Mouse (Mus musculus) stomach, embryonic 16.5 days (tissue): Measurements from ENCODE around the gene Prr5. TPM values are rescaled to one million over a fixed set of nuclear protein-coding genes. Genes with fewer than 3 reads are reported as not detected.
"Not testable (repeated sequence)": the region's sequence is repeated elsewhere in the genome, so short reads cannot be mapped to it uniquely, and the experiment has no call there.

Source experiments
- ATAC-seq: fragments of 200-750 bp; cut with Nextera tagmentation; 2 replicates; pipeline ENCODE4 v1.8.0; 2017; ENCODE audit warnings: moderate number of reproducible peaks, moderate TSS enrichment; ENCODE audit not compliant: insufficient read depth, low FRiP score
- H3K27ac ChIP-seq: fragments of 300-500 bp; sonication (generic); 2 replicates; pipeline ENCODE4 v1.5.1; 2014; ENCODE audit warnings: low read length
- H3K27me3 ChIP-seq: fragments of 300-500 bp; sonication (generic); 2 replicates; pipeline ENCODE4 v1.6.1; 2014; ENCODE audit warnings: low read length, control low read depth, mixed read lengths; ENCODE audit not compliant: control insufficient read depth, insufficient read depth
- H3K36me3 ChIP-seq: fragments of 300-500 bp; sonication (generic); 2 replicates; pipeline ENCODE4 v1.6.1; 2014; ENCODE audit warnings: low read length; ENCODE audit not compliant: control insufficient read depth, insufficient read depth
- H3K4me1 ChIP-seq: fragments of 300-500 bp; sonication (generic); 2 replicates; pipeline ENCODE4 v1.6.1; 2014; ENCODE audit warnings: low read length, control low read depth, mixed read lengths; ENCODE audit not compliant: control insufficient read depth, insufficient read depth
- H3K4me2 ChIP-seq: fragments of 300-500 bp; sonication (generic); 2 replicates; pipeline ENCODE4 v1.6.1; 2014; ENCODE audit warnings: low read depth, low read length, mixed read lengths
- H3K4me3 ChIP-seq: fragments of 300-500 bp; sonication (generic); replicated peaks from 2 replicates; pipeline ENCODE4 v1.5.1; 2014; ENCODE audit warnings: mild to moderate bottlenecking, low read length
- H3K9ac ChIP-seq: fragments of 300-500 bp; sonication (generic); 2 replicates; pipeline ENCODE4 v1.6.1; 2014; ENCODE audit warnings: low read length
- H3K9me3 ChIP-seq: fragments of 300-500 bp; sonication (generic); replicated peaks from 2 replicates; pipeline ENCODE4 v1.6.1; 2016; ENCODE audit warnings: low read length, control low read depth; ENCODE audit not compliant: control insufficient read depth
- WGBS: fragments of 180-500 bp; shearing (Covaris S2); extraction: QIAGEN DNeasy Blood & Tissue Kit; methylation state at CpG from one replicate; pipeline ENCODE4 v1.1.7; 2014; 5-methylcytosine and 5-hydroxymethylcytosine counted together
- polyA plus RNA-seq: library from polyadenylated mRNA; unstranded; fragments of >200 nt; fragmentation: Nextera tagmentation; extraction: Ambion mirVana; gene quantifications from 2 replicates; pipeline ENCODE4 v1.2.1, GENCODE M21; 2015

Gene Prr5
- polyA plus RNA-seq, 1 experiment from 2014 or later = 29.8 TPM

DNA sequence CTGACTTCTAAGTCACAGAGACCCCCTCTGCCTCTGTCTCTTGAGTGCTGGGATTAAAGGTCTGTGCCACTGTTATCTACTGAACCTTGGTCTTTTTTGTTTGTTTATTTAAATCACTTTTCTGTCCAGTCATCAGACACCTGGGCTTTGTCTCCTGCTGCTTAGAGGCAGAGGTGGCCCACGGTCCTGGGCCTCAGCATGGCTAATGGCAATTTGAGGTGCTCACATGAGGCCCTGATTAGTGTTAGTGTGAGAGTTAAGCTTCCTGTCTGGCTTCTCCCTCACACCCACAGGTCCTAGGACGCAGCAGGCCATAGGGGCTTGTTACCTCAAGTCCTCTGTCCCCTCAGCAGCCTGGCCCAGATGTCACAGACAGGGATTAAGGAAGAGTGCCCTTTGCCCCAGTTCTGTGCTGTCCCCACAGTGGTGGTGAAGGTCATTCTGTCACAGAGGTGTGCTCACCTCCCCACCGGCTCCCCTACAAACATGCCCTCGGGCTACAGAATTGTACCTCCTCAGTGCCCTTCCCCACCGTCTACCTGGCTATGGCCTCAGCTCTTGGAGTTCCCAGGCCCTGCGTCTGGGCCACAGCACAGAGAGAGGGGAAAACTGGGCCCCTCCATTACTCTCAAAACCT, 37.7 kb downstream of the Prr5 start:
- Histone ChIP-seq H3K27ac (no peak overlapping the region), H3K4me2 (no peak overlapping the region), H3K4me3 (no peak overlapping the region), H3K36me3 (peaks cover 3% of the 10 kb centered on the region; the same call in 1 of the 2 replicates), H3K9me3 (no peaks in the 10 kb centered on the region), H3K4me1 (no peaks in the 10 kb centered on the region), H3K27me3 (no peaks in the 10 kb centered on the region), H3K9ac (0 out of 2 replicates have a peak overlapping the region, but pooled peaks have one; percentile 8)
- no peak for ATAC-seq
- 57% methylated on average over 6 of the region's 6 CpGs for WGBS

DNA sequence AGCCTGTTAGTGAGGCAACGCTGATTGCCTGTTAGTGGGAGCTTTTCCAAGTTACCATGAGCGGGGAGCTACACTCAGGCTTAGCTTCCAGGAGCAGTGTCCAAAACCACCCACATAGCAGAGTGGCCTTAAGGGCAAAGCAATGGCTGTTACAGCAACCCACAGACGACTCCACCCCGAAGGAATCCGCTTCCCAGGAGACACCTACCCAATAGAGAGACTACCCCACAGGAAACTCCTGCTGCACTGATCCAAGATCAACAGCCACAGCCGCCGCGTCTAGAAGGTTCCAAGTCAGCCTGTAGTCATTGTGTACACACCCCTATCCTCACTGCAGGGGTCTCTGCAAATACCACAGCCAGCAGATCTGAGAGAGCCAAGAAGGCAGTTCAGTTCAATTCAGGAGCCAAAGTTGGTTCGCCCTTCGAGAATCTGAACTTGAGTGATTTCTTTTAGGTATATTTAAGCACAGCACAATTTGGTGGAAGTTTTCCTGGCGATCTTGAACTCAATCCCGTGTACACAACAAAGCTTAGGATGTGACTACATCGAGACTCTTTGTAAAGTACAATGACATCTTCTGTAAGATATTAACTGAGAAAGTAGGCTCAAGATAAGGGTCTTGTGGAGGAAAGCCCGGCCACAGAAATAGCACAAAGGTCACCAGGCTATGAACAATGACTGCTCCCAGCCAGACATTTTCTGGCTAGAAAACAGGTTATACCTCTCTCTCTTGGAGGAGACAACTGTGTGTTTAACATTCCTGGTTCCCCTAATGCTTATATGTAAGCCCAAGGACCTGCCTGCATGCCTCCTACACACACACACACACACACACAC, 43.4 kb downstream of the Prr5 start:
- no peak for ATAC-seq
- no peak overlapping the region for H3K9ac ChIP-seq
- peak overlapping the region; percentile 63 for H3K27ac ChIP-seq
- H3K36me3 ChIP-seq = no peaks in the 10 kb centered on the region
- peaks cover 28% of the 10 kb centered on the region for H3K4me1 ChIP-seq
- no peak overlapping the region for H3K4me2 ChIP-seq
- WGBS = 49% methylated on average over 14 of the region's 14 CpGs
- no peaks in the 10 kb centered on the region for H3K27me3 ChIP-seq
- H3K4me3 ChIP-seq = no peak overlapping the region
- no peaks in the 10 kb centered on the region for H3K9me3 ChIP-seq

DNA sequence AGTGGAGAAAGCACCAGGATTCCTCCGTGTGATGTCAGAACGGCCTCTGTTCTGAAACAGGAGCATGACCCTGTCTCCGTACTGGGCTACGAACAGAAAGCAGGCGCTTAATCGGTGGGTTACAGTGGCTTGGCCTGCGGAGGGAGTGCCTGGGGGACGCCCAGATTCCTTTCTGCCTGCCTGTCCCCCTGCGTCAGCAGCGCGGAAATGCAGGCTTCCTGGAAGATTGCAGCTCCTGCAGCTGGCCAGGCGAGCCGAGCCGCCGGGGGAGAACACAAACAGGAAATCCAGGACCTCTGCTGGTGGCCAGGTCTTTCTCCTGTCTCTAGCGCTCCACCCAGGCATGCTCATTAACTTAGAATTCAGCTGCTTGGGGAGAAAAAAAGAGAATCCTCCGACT, 45.3 kb downstream of the Prr5 start:
- peaks cover 30% of the 10 kb centered on the region for H3K4me1 ChIP-seq
- H3K4me3 ChIP-seq = peak overlapping the region; percentile 36
- WGBS = under 1% methylated on average over 17 of the region's 17 CpGs
- ATAC-seq = peak; percentile 76
- peak overlapping the region; percentile 62 for H3K4me2 ChIP-seq
- H3K27ac ChIP-seq = peak overlapping the region; percentile 90
- H3K9ac ChIP-seq = peak overlapping the region; percentile 69
- no peaks in the 10 kb centered on the region for H3K27me3 ChIP-seq
- no peaks in the 10 kb centered on the region for H3K36me3 ChIP-seq
- no peaks in the 10 kb centered on the region for H3K9me3 ChIP-seq

DNA sequence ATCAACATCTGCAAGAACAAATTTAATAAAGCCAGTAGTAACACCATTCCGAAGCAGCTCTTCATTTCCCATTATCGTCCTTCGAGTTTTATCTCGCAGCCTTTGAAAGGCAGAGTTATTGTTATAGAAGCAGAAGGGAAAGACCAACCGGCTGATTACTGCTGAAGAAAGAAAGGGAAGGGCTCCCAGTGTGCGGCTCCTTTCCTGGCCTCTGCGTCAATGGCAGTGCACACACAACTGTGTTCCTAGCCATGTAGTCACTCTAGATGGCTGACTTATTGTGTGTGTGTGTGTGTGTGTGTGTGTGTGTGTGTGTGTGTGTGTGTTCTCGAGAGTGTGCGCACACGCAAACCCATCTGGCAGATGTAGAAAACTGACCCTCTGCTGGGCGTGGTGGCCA, 45.7 kb downstream of the Prr5 start:
- 0 out of 2 replicates have a peak, but pooled peaks have one; percentile 8 for ATAC-seq
- 34% methylated on average over 11 of the region's 11 CpGs for WGBS

DNA sequence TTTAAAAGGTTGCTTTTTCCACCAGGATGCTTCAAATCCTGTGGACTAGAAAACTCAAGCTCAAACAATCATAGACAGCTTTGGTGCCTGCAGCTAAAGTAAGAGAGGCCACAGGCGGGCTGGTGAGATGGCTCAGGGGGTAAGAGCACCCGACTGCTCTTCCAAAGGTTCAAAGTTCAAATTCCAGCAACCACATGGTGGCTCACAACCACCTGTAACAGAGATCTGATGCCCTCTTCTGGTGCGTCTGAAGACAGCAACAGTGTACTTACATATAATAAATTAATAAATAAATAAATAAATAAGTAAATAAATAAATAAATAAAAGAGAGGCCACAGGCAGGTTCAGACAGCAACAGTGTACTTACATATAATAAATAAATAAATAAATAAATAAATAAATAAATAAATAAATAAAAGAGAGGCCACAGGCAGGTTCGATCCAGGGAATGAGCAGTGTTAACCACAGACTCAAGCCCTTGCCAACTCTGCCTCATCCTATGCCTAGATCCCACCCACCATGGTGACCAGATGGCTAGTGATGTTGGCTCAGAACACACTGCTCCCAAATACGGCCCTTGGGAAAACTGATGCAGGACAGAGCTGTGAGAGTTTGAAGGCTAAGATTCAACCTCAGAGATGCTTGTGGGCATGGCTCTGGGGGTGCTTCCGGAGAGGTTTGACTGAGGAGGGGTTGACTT, 48.3 kb downstream of the Prr5 start:
- not testable (repeated sequence) for H3K27ac ChIP-seq, ATAC-seq, H3K9ac ChIP-seq, H3K4me3 ChIP-seq, H3K4me2 ChIP-seq, H3K9me3 ChIP-seq, H3K36me3 ChIP-seq, H3K27me3 ChIP-seq
- peaks cover 36% of the 10 kb centered on the region for H3K4me1 ChIP-seq
- WGBS = 70% methylated on average over 6 of the region's 6 CpGs

More for the DNA sequence above, 45.7 kb downstream of the Prr5 start:
- Histone ChIP-seq H3K4me1 (peaks cover 33% of the 10 kb centered on the region), H3K27me3 (no peaks in the 10 kb centered on the region), H3K36me3 (no peaks in the 10 kb centered on the region), H3K9ac (peak overlapping the region; percentile 69), H3K27ac (peak overlapping the region; percentile 90), H3K4me3 (peak overlapping the region; percentile 36), H3K4me2 (peak overlapping the region; percentile 62), H3K9me3 (no peaks in the 10 kb centered on the region)

DNA sequence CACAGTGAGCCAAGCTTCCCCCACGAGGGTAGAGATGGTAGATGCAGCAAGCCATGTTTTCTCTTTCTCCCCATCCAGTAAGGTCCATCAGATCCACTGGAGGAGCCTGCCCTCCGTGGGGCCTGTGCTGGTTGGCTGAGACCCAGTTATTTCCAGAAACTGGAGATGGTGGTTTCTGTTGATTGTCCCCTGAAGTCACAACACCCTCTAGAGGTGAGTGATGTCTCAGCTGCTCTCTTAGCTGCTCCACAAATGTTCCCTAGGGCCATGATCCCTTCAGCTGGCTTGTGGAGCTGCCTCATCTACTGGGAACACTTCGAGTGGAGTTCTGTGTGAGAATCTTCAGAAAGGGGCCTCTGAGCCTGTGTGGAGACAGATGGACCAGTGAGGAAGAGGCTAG, 49.4 kb downstream of the Prr5 start:
- ATAC-seq = no peak
- peaks cover 29% of the 10 kb centered on the region for H3K4me1 ChIP-seq

DNA sequence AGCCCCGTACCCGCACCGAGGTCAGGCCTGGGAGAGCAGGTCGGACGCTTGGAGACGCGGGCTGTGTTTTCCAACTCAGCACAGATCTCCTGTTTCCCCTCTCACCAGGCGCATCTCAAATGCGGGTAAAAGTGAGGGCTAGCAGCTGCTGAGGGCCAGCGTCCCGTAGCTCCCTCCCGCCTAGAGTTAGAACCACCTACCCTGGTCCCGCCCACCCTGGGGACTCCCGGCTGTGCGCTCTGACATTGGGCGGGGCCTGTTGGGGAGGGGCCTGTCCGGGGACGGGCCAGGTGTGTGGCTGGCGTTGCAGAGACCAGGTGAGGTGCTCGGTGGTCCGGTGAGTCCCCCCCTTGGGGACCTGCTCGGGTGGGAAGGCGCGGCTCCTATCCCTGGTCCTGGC, 50.4 kb downstream of the Prr5 start, which contains the start of gene Arhgap8:
Gene Arhgap8 (plus strand): TSS at position 262 of the 400 bp plus-strand sequence.
- Histone ChIP-seq H3K4me2 (peak within 1 kb of the TSS; percentile 95), H3K9ac (peak within 1 kb of the TSS; percentile 70), H3K4me3 (peak within 1 kb of the TSS; percentile 52), H3K36me3 (no peaks in the 10 kb centered on the region), H3K9me3 (no peaks in the 10 kb centered on the region), H3K27me3 (no peaks in the 10 kb centered on the region), H3K4me1 (peaks cover 19% of the 10 kb centered on the region), H3K27ac (peak within 1 kb of the TSS; percentile 20; the same call in 1 of the 2 replicates)
- peak; percentile 84 for ATAC-seq
- 3% methylated on average over 20 of the region's 24 CpGs for WGBS

More for the DNA sequence above, 49.4 kb downstream of the Prr5 start:
- H3K9me3 ChIP-seq = no peaks in the 10 kb centered on the region
- no peaks in the 10 kb centered on the region for H3K27me3 ChIP-seq
- H3K4me2 ChIP-seq = no peak overlapping the region
- no peaks in the 10 kb centered on the region for H3K36me3 ChIP-seq
- H3K4me3 ChIP-seq = no peak overlapping the region
- WGBS = 75% methylated on average over 3 of the region's 3 CpGs
- no peak overlapping the region for H3K9ac ChIP-seq
- H3K27ac ChIP-seq = no peak overlapping the region

DNA sequence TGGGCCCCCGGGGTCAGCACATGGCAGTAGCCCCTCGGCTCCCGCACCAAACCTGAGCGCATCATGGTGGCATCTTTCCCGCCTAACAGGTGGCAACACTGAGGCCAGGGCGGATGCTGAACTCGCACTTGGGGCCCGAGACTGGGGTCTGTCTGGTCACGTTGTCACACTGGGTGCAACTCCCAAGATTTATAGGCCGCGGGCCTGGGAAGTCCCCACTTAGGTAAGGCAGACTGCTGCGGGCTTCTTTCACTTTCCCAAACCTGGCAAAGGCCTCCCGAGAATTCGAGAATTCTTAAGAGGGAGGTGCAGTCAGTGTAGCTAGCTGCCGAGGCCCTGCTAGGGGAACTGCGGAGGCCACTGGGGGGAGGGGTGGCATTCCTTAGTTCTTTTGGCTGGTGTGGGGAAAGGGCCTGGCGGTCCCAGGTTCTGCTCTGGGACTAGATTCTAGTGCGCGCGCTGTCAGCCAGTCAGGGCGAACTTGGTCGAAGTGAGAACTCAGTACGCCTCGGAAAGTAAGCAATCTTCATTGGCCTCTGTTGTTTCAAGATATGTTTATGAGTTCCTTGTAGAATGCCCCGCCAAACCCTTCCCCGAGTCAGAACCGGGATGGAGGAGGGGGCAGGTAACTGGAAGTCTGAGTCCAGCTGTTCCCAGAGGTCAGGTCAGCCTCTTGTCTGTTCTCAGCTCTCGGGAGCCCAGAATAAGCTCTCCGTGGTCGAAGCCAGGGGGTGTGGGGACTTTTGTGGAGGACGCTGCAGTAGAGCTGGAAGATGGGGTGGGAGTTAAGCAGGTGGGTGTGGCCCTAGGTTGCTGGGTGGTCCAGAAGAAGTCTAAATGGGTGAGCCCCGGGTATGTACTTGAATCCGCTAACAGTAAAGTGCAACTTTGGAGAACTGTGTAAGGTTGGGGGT, 51.1 kb downstream of the Prr5 start:
- Histone ChIP-seq H3K4me2 (peak overlapping the region; percentile 95), H3K27me3 (no peaks in the 10 kb centered on the region), H3K9ac (peak overlapping the region; percentile 70), H3K27ac (peak overlapping the region; percentile 20; the same call in 1 of the 2 replicates), H3K9me3 (no peaks in the 10 kb centered on the region), H3K4me1 (peaks cover 16% of the 10 kb centered on the region), H3K36me3 (no peaks in the 10 kb centered on the region), H3K4me3 (peak overlapping the region; percentile 52)
- ATAC-seq = peak; percentile 37; the same call in 1 of the 2 replicates
- WGBS = 6% methylated on average over 33 of the region's 33 CpGs
